Comparison of ENCODE assay signal across 21 mouse cellular contexts in the genomic region with DNA sequence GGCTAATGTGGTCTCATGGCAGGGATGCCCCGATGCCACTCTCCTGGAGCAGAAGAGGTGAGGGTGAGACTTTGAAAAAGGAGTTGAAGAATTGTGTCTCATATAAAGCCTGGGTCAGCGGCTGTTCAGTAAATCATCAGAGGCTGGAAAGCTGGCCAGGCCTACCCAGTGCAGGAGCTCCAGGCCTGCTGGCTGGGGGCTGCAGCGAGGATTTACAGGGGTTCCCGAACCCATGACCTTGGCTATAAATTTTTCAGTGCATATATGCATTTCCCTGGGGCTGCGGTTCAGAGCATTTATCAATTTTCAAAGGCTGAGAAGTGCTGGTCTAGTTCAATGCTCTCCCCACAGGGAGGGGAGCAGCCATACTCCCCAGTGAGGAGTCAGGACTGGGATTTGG.
DNase-seq lines count a peak whose midpoint lies in the region; ATAC-seq lines count a peak whose summit lies in the region.
"Had no signal": no experiment of that assay in that cellular context is flagged by ENCODE, and none has a peak within 500 bp of the region (broad histone marks: within the 10 kb centered on the region; RNA-seq: fewer than 3 reads in every experiment).

No protein-coding gene starts in this region.

- WGBS in hindbrain, embryonic 12.5 days: 89% methylated on average over 5 of the region's 5 CpGs
- WGBS in hindbrain, embryonic 16.5 days: 67% methylated on average over 5 of the region's 5 CpGs
- WGBS in forebrain, embryonic 14.5 days: 91% methylated on average over 5 of the region's 5 CpGs

- H3K27me3 ChIP-seq in hindbrain, embryonic 12.5 days: no peaks in the 10 kb centered on the region
- H3K27me3 ChIP-seq in hindbrain, embryonic 16.5 days (replicated peaks; ENCODE audit: control insufficient read depth, insufficient read depth, low read length): no peaks in the 10 kb centered on the region
- H3K27me3 ChIP-seq in forebrain, embryonic 14.5 days (replicated peaks; ENCODE audit: control insufficient read depth, insufficient read depth, low read length): no peaks in the 10 kb centered on the region
- H3K27me3 ChIP-seq: stomach, embryonic 15.5 days had no signal

- no peak for ATAC-seq in hindbrain, embryonic 12.5 days (ENCODE audit: low FRiP score)
- ATAC-seq in hindbrain, embryonic 16.5 days: no peak
- no peak for ATAC-seq in forebrain, embryonic 14.5 days
- ATAC-seq: forebrain, embryonic 13.5 days; liver, embryonic 12.5 days had no signal

- H3K27ac ChIP-seq in hindbrain, embryonic 12.5 days: 0 out of 2 replicates have a peak overlapping the region, but pooled peaks have one; percentile 24
- H3K27ac ChIP-seq in hindbrain, embryonic 16.5 days (ENCODE audit: low read depth, low read length): no peak overlapping the region
- no peak overlapping the region for H3K27ac ChIP-seq in forebrain, embryonic 14.5 days (ENCODE audit: low read depth, low read length)
- H3K27ac ChIP-seq: forebrain, embryonic 13.5 days; limb, embryonic 13.5 days; liver, embryonic 12.5 days; stomach, embryonic 15.5 days had no signal

- peak; percentile 46 to 59 for DNase-seq in kidney, postnatal 4 days
- DNase-seq in kidney, adult 9 months: no peak
- DNase-seq in embryo, embryonic 11 days: peak; percentile 49
- peak; percentile 59 for DNase-seq in mesoderm, embryonic 11.5 days (ENCODE audit: low read depth, low spot score)
- no peak for DNase-seq in ovary, postnatal 14 days (ENCODE audit: low spot score)
- DNase-seq in forebrain, embryonic 14.5 days (ENCODE audit: low spot score): no peak
- DNase-seq: adrenal gland, postnatal 36 days; cerebellum, adult 11 months; cerebellum, adult 9-11 months; gastrocnemius, adult 2 months; kidney, adult 8-10 months; layer of hippocampus, postnatal 36 days; lung, adult 18-20 months; lung, postnatal 14 days; right cerebral cortex, adult 18-20 months had no signal

- no peaks in the 10 kb centered on the region for H3K9me3 ChIP-seq in hindbrain, embryonic 12.5 days (replicated peaks)
- H3K9me3 ChIP-seq in hindbrain, embryonic 16.5 days (ENCODE audit: control insufficient read depth, low read length): no peaks in the 10 kb centered on the region
- H3K9me3 ChIP-seq in forebrain, embryonic 14.5 days (replicated peaks; ENCODE audit: control insufficient read depth, low read length): no peaks in the 10 kb centered on the region
- H3K9me3 ChIP-seq: forebrain, embryonic 13.5 days; limb, embryonic 13.5 days; liver, embryonic 12.5 days; stomach, embryonic 15.5 days had no signal

- H3K36me3 ChIP-seq in hindbrain, embryonic 12.5 days: no peaks in the 10 kb centered on the region
- H3K36me3 ChIP-seq in hindbrain, embryonic 16.5 days (ENCODE audit: control insufficient read depth, insufficient read depth, low read length): no peaks in the 10 kb centered on the region
- no peaks in the 10 kb centered on the region for H3K36me3 ChIP-seq in forebrain, embryonic 14.5 days (ENCODE audit: control insufficient read depth, insufficient read depth, low read length)
- H3K36me3 ChIP-seq: limb, embryonic 13.5 days; liver, embryonic 12.5 days; stomach, embryonic 15.5 days had no signal

- no peak overlapping the region for H3K9ac ChIP-seq in hindbrain, embryonic 12.5 days
- H3K9ac ChIP-seq in hindbrain, embryonic 16.5 days (ENCODE audit: low read depth, low read length): no peak overlapping the region
- H3K9ac ChIP-seq in forebrain, embryonic 14.5 days (ENCODE audit: low read length): no peak overlapping the region
- H3K9ac ChIP-seq: forebrain, embryonic 13.5 days; limb, embryonic 13.5 days; liver, embryonic 12.5 days; stomach, embryonic 15.5 days had no signal

- peaks cover 42% of the 10 kb centered on the region for H3K4me1 ChIP-seq in hindbrain, embryonic 12.5 days
- H3K4me1 ChIP-seq in hindbrain, embryonic 16.5 days (ENCODE audit: control insufficient read depth, insufficient read depth, low read depth, low read length): peaks cover 4% of the 10 kb centered on the region
- peaks cover 20% of the 10 kb centered on the region for H3K4me1 ChIP-seq in forebrain, embryonic 14.5 days (ENCODE audit: control insufficient read depth, insufficient read depth, low read length)
- H3K4me1 ChIP-seq: liver, embryonic 12.5 days had no signal

- H3K4me2 ChIP-seq in hindbrain, embryonic 12.5 days (replicated peaks): no peak overlapping the region
- H3K4me2 ChIP-seq in hindbrain, embryonic 16.5 days (ENCODE audit: low read length): no peak overlapping the region
- H3K4me2 ChIP-seq in forebrain, embryonic 14.5 days (ENCODE audit: low read length): no peak overlapping the region
- H3K4me2 ChIP-seq: forebrain, embryonic 13.5 days; limb, embryonic 13.5 days; liver, embryonic 12.5 days; stomach, embryonic 15.5 days had no signal

- no peak overlapping the region for H3K4me3 ChIP-seq in hindbrain, embryonic 12.5 days
- H3K4me3 ChIP-seq in hindbrain, embryonic 16.5 days (ENCODE audit: low read length): no peak overlapping the region
- no peak overlapping the region for H3K4me3 ChIP-seq in forebrain, embryonic 14.5 days (ENCODE audit: low read depth, low read length)
- H3K4me3 ChIP-seq: forebrain, embryonic 13.5 days; gastrocnemius, adult 2 months; limb, embryonic 13.5 days; liver, embryonic 12.5 days; stomach, embryonic 15.5 days had no signal

Comparison
In these comparisons a context has a peak if more than half of its experiments do, and no peak if none do; other contexts are left out.
1. DNase-seq: peak in kidney, postnatal 4 days (2 of 2), embryo, embryonic 11 days (single experiment) and mesoderm, embryonic 11.5 days (single experiment); none in kidney, adult 9 months (single experiment), ovary, postnatal 14 days (single experiment) and forebrain, embryonic 14.5 days (single experiment).